Mouse (Mus musculus) limb, embryonic 14.5 days (tissue): ENCODE measurements at regions not wholly inside any gene's neighbourhood (a gene's known extent, or its start where the extent isn't known, plus 50 kb on each side); places are given as distances from the start of the nearest gene placed in this dataset.
A peak's percentile ranks its signal among the peaks of the same experiment; 100 is the strongest.

Source experiments
- ATAC-seq: fragments of 200-750 bp; cut with Nextera tagmentation; 2 replicates; pipeline ENCODE4 v1.8.0; 2017; ENCODE audit warnings: low read depth, moderate number of reproducible peaks, moderate TSS enrichment; ENCODE audit not compliant: low FRiP score
- DNase-seq: peaks from one replicate; pipeline ENCODE4 v3.0.0-alpha.2; 2015; ENCODE audit warnings: low spot score
- H3K27ac ChIP-seq: fragments of 300-500 bp; sonication (generic); replicated peaks from 2 replicates; pipeline ENCODE4 v1.5.1; 2014; ENCODE audit warnings: low read depth, mild to moderate bottlenecking, low read length, moderate library complexity, mixed read lengths
- H3K27me3 ChIP-seq: fragments of 300-500 bp; sonication (generic); 2 replicates; pipeline ENCODE4 v1.6.1; 2014; ENCODE audit warnings: low read length, mixed read lengths; ENCODE audit not compliant: control insufficient read depth, insufficient read depth
- H3K36me3 ChIP-seq: fragments of 300-500 bp; sonication (generic); 2 replicates; pipeline ENCODE4 v1.6.1; 2014; ENCODE audit warnings: mild to moderate bottlenecking, low read length, moderate library complexity, mixed read lengths; ENCODE audit not compliant: control insufficient read depth, insufficient read depth
- H3K4me1 ChIP-seq: fragments of 300-500 bp; sonication (generic); 2 replicates; pipeline ENCODE4 v1.6.1; 2014; ENCODE audit warnings: antibody characterized with exemption, low read length, mixed read lengths; ENCODE audit not compliant: control insufficient read depth, insufficient read depth
- H3K4me2 ChIP-seq: fragments of 300-500 bp; sonication (generic); replicated peaks from 2 replicates; pipeline ENCODE4 v1.6.1; 2014; ENCODE audit warnings: low read depth, mild to moderate bottlenecking, low read length, moderate library complexity; ENCODE audit not compliant: severe bottlenecking
- H3K4me3 ChIP-seq: fragments of 300-500 bp; sonication (generic); replicated peaks from 2 replicates; pipeline ENCODE4 v1.5.1; 2014; ENCODE audit warnings: low read length
- H3K9ac ChIP-seq: fragments of 300-500 bp; sonication (generic); 2 replicates; pipeline ENCODE4 v1.6.1; 2014; ENCODE audit warnings: mild to moderate bottlenecking, low read depth, low read length, moderate library complexity; ENCODE audit not compliant: severe bottlenecking
- H3K9me3 ChIP-seq: fragments of 300-500 bp; sonication (generic); 2 replicates; pipeline ENCODE4 v1.6.1; 2016; ENCODE audit warnings: low read length; ENCODE audit not compliant: control insufficient read depth
- POLR2A ChIP-seq: fragments of 200-500 bp; IDR thresholded peaks from 2 replicates; pipeline ENCODE4 v1.8.0; 2012; ENCODE audit warnings: inconsistent platforms, mild to moderate bottlenecking, moderate library complexity, borderline replicate concordance; ENCODE audit not compliant: insufficient read depth, insufficient read length; ENCODE audit errors: extremely low read depth
- WGBS: fragments of 180-500 bp; shearing (Covaris S2); extraction: QIAGEN DNeasy Blood & Tissue Kit; methylation state at CpG from one replicate; pipeline ENCODE4 v1.1.7; 2014; 5-methylcytosine and 5-hydroxymethylcytosine counted together

DNA sequence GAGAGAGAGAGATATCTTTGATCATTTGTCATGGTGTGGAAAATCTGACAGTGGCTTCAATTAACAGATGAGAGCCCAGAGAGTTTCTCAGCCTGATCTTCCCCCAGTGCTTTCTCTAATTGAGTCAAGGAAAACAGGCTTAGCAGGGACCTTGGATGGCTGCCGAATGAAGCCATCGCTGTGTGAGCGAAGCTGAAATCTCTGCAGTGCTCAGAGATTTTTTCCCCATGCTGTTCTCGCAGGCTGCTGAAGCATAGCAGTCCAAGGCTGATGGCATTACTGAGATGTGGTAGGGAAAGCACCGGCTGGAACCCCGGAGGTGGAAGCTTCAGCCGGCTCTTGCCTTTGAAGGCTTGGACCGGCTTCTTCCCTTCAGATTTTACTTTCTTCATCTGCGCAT is 455.1 kb downstream of the Slc4a3 start:
- Histone ChIP-seq H3K27me3 (no peaks in the 10 kb centered on the region), H3K4me2 (no peak overlapping the region), H3K27ac (no peak overlapping the region), H3K9ac (no peak overlapping the region), H3K4me1 (no peaks in the 10 kb centered on the region), H3K9me3 (0 out of 2 replicates have a peak, but pooled peaks cover under 1% of the 10 kb centered on the region), H3K36me3 (no peaks in the 10 kb centered on the region), H3K4me3 (no peak overlapping the region)
- ATAC-seq (no peak), DNase-seq (no peak)
- TF ChIP-seq POLR2A, result no peak
- 78% methylated on average over 9 of the region's 9 CpGs for WGBS

DNA sequence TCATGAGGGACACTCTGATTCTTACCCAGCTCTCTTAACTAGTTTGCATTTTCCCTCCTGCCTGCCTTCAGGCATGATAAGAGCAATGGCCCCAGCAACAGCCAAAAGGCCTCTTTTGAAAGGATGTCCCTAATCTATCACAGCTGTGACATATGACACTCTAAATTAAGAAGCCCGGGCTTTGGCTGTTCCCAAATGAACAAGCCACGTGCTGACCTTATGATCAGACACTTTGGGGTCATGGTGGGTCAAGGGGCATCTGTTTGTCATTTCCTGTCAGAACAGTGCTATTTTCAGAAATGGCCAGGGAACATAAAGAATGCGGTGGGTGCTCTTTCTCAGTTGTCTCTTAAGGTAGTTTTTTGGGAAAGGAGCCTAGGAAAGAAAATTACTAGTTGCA is 463.5 kb downstream of the Slc4a3 start:
- Histone ChIP-seq H3K4me2 (no peak overlapping the region), H3K4me1 (peaks cover 9% of the 10 kb centered on the region; the same call in 1 of the 2 replicates), H3K27me3 (no peaks in the 10 kb centered on the region), H3K4me3 (no peak overlapping the region), H3K36me3 (no peaks in the 10 kb centered on the region), H3K9me3 (0 out of 2 replicates have a peak, but pooled peaks cover 4% of the 10 kb centered on the region), H3K27ac (no peak overlapping the region), H3K9ac (no peak overlapping the region)
- DNase-seq (peak; percentile 21), ATAC-seq (no peak)
- TF ChIP-seq POLR2A, result no peak
- 3% methylated on average over 3 of the region's 3 CpGs for WGBS

DNA sequence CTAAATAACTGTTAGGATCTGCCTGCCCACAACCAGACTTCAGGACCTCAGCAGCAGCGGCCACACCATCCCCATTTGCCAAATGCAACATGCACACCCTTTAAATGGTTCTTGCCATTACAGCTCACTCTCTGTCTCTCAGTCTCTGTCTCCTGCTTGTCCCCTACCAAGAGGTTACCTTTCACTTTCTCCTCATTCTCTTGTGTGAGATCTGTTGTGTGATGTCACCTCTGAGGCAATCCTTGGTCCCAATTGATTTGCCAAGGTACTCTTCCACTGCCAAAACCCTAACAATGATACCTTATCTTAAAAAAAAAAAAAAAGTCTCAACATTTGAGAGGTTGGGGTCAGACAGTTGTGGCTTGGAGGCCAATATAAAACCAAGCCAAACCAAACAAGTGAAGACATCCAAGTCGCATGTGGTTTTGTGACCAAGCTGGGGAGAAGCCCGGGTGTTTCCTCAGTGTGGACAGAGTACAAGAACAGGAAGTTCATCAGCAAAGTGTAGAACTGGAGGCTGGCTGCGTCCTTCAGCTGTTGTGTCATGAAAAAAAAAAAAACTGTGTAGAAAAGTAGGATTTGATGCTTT is 464.2 kb downstream of the Slc4a3 start:
- Histone ChIP-seq H3K4me1 (peaks cover 9% of the 10 kb centered on the region; the same call in 1 of the 2 replicates), H3K4me3 (no peak overlapping the region), H3K36me3 (no peaks in the 10 kb centered on the region), H3K9me3 (0 out of 2 replicates have a peak, but pooled peaks cover 4% of the 10 kb centered on the region), H3K9ac (no peak overlapping the region), H3K27ac (no peak overlapping the region), H3K4me2 (no peak overlapping the region), H3K27me3 (no peaks in the 10 kb centered on the region)
- ATAC-seq, result no peak
- WGBS, result 67% methylated on average over 4 of the region's 4 CpGs
- no peak for TF ChIP-seq POLR2A
- no peak for DNase-seq

DNA sequence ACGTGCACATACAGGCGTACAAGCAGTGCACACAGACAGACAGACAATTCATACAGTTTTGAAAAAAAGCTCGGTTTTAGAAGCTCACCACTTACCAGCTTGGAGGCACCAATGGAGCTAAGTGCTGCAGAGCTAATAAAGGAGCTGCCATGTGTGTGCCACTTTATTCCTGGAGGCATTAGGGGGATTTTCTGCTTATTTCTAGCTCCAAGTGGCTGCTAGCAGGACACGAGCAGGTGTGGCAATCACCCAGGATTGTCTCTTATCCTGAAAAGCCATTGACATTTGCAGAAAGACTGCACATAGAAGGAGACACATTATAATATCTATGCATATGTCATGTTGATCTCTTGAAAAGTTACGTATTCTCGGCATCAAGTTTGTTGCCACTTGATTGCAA is 472.5 kb downstream of the Slc4a3 start:
- H3K36me3 ChIP-seq, result no peaks in the 10 kb centered on the region
- 85% methylated on average over 6 of the region's 6 CpGs for WGBS
- H3K4me2 ChIP-seq, result no peak overlapping the region
- DNase-seq, result no peak
- TF ChIP-seq POLR2A, result no peak
- no peaks in the 10 kb centered on the region; the same call in 1 of the 2 replicates for H3K4me1 ChIP-seq
- H3K27me3 ChIP-seq, result no peaks in the 10 kb centered on the region
- no peaks in the 10 kb centered on the region for H3K9me3 ChIP-seq
- H3K4me3 ChIP-seq, result no peak overlapping the region
- H3K27ac ChIP-seq, result no peak overlapping the region
- no peak for ATAC-seq
- no peak overlapping the region for H3K9ac ChIP-seq

DNA sequence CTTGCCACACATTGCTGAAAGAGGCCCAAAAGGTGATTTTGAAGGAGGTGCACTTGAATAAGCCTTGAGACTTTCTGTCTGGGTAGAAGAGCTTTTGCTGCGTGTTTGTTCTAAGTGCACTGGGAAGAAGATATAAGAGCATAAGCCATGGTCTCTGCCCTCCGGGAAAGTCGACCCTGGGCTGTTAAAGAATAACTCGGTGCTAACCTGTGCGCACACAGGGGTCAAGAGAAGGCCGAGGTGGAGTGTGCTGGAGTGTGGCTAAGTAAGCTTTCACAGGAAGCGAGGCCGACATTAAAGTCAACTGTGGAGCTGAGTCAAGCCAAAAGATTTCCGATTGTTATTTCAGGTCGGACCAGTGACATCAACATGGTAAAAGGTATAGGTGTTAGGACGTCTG is 473.0 kb downstream of the Slc4a3 start:
- Histone ChIP-seq H3K9me3 (no peaks in the 10 kb centered on the region), H3K27ac (no peak overlapping the region), H3K9ac (no peak overlapping the region), H3K4me3 (no peak overlapping the region), H3K27me3 (no peaks in the 10 kb centered on the region), H3K4me2 (no peak overlapping the region), H3K36me3 (no peaks in the 10 kb centered on the region), H3K4me1 (no peaks in the 10 kb centered on the region; the same call in 1 of the 2 replicates)
- ATAC-seq, result no peak
- no peak for DNase-seq
- WGBS, result 77% methylated on average over 11 of the region's 11 CpGs
- TF ChIP-seq POLR2A, result no peak
